Mouse (Mus musculus): Measurements from ENCODE around the gene Ddx54. TPM values are rescaled to one million over a fixed set of nuclear protein-coding genes. Genes with fewer than 3 reads are reported as not detected.

The Ddx54 gene
- polyA plus RNA-seq, 1 experiment: 14.9 TPM

DNA sequence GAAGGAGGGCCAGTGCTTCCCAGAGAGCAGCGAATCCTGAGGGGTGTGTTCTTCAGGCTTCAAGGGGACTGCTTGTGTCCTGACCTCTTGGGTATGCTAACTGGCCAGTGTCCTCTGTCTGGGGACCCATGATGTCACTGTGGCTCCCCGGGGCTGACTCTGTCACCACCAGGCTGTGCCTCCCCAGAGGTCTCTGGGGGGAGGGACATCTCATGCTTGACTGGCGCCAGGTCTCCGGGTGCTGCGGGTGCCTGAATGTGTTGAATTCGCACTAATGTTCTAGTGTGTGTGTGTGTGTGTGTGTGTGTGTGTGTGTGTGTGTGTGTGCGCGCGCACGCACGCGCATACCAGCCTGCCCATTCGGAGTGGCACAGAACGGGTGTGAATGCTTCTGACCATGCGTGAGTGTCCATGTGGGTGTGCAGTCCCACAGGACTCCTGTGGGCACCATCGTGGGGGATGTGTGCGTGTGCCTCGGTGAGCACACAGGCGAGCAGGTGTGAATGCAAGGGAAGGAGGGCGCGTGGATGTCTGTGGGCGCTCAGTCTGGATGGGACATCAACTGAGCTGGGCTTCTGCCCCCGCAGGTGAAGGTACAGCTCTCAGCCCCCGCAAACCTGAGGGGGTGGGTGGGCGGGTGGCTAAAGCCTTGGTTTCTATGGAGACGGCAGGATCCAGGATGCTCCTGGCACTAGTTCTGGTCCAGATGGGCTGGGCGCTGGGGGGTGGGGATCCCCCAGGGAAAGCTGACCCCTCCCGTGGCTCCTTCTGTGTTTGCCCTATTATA, 40.6 kb downstream of the Ddx54 start:
- Histone ChIP-seq H3K27ac (ENCODE audit: control insufficient read depth, insufficient read depth, low read depth, low read length) (no peak overlapping the region), H3K4me1 (ENCODE audit: control insufficient read depth, insufficient read depth, low read length) (peaks cover 4% of the 10 kb centered on the region), H3K27me3 (ENCODE audit: control insufficient read depth, insufficient read depth, low read length) (no peaks in the 10 kb centered on the region), H3K4me3 (ENCODE audit: control insufficient read depth, low read depth, low read length) (no peak overlapping the region), H3K36me3 (ENCODE audit: control insufficient read depth, insufficient read depth, low read length) (no peaks in the 10 kb centered on the region)
- TF ChIP-seq CTCF (IDR thresholded peaks at IDR 0.05; ENCODE audit: control insufficient read depth, insufficient read depth, insufficient replicate concordance, low read depth, low read length) (no peak), POLR2A (IDR thresholded peaks at IDR 0.05; ENCODE audit: control insufficient read depth, low read depth, low read length) (no peak)

DNA sequence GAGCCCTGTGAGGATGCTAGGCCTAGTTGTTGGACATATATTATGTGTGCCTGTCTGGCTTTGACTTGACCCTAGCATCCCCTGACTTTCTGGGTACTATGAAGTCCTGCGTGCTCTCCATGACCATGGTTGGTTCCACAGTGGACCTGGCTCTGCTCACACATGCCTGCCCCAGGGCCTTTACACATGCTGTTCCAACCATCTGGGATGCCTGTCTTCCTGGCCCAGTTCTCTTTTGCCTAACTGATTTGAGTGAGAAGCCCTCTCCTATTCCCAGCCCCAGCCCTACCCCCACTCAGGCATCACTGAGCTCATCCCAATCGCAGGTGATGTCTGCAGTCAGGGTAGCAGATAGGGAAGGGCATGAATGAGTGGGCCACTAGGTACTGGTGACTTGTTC, 41.3 kb downstream of the Ddx54 start:
- H3K36me3 ChIP-seq (ENCODE audit: control insufficient read depth, insufficient read depth, low read length): no peaks in the 10 kb centered on the region
- H3K27ac ChIP-seq (ENCODE audit: control insufficient read depth, insufficient read depth, low read depth, low read length): no peak overlapping the region
- H3K4me3 ChIP-seq (ENCODE audit: control insufficient read depth, low read depth, low read length): no peak overlapping the region
- TF ChIP-seq CTCF (IDR thresholded peaks at IDR 0.05; ENCODE audit: control insufficient read depth, insufficient read depth, insufficient replicate concordance, low read depth, low read length) (no peak), POLR2A (IDR thresholded peaks at IDR 0.05; ENCODE audit: control insufficient read depth, low read depth, low read length) (no peak)
- peaks cover 4% of the 10 kb centered on the region for H3K4me1 ChIP-seq (ENCODE audit: control insufficient read depth, insufficient read depth, low read length)
- no peaks in the 10 kb centered on the region for H3K27me3 ChIP-seq (ENCODE audit: control insufficient read depth, insufficient read depth, low read length)

DNA sequence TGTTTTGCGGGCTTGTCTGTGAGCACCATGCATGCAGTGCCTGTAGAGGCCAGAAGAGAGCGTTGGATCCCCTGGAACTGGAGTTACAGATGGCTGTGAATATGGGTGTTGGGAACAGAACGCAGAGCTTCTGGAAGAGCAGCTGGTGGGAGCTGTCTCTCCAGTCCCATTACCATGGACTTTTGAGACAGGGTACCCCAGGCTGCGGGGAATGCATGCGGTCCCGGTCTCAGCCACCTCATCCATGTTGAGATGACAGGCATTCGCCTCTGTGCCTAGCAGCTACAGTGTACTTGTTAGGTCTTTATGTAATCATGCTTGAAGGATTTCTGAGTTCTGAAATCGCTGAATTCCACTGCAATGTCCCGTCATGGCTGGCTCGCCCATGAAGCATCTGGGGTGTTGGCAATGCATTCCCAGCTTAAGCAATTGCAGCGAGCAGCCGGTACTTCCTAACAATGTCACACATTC, 43.8 kb downstream of the Ddx54 start:
- no peak for TF ChIP-seq POLR2A (IDR thresholded peaks at IDR 0.05; ENCODE audit: control insufficient read depth, low read depth, low read length)
- no peak for TF ChIP-seq CTCF (IDR thresholded peaks at IDR 0.05; ENCODE audit: control insufficient read depth, insufficient read depth, insufficient replicate concordance, low read depth, low read length)
- H3K36me3 ChIP-seq (ENCODE audit: control insufficient read depth, insufficient read depth, low read length): no peaks in the 10 kb centered on the region
- no peak overlapping the region for H3K4me3 ChIP-seq (ENCODE audit: control insufficient read depth, low read depth, low read length)
- no peak overlapping the region for H3K27ac ChIP-seq (ENCODE audit: control insufficient read depth, insufficient read depth, low read depth, low read length)
- H3K27me3 ChIP-seq (ENCODE audit: control insufficient read depth, insufficient read depth, low read length): no peaks in the 10 kb centered on the region
- no peaks in the 10 kb centered on the region for H3K4me1 ChIP-seq (ENCODE audit: control insufficient read depth, insufficient read depth, low read length)

DNA sequence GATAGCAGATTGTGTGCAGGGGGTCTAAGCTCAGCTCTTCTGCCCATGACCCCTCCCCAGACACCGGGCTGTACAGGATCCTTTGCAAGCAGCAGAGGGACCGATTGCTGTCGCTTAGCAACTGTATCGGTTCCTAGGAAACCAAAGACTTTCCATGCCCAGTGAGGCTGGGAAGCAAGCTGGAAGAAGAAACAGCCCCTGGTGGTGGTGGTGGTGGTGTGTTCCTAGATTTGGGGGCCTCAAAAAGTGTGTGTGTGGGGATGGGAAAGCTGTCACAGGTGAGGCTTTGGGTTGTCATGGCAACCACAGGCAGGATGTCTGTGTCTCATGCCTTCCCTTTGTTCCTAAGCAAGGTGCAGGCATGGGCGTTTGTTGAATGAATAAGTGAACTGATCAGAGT, 48.3 kb downstream of the Ddx54 start:
- no peak for TF ChIP-seq CTCF (IDR thresholded peaks at IDR 0.05; ENCODE audit: control insufficient read depth, insufficient read depth, insufficient replicate concordance, low read depth, low read length)
- TF ChIP-seq POLR2A (IDR thresholded peaks at IDR 0.05; ENCODE audit: control insufficient read depth, low read depth, low read length): no peak
- Histone ChIP-seq H3K27ac (ENCODE audit: control insufficient read depth, insufficient read depth, low read depth, low read length) (no peak overlapping the region), H3K36me3 (ENCODE audit: control insufficient read depth, insufficient read depth, low read length) (no peaks in the 10 kb centered on the region), H3K4me3 (ENCODE audit: control insufficient read depth, low read depth, low read length) (no peak overlapping the region), H3K4me1 (ENCODE audit: control insufficient read depth, insufficient read depth, low read length) (peaks cover 3% of the 10 kb centered on the region), H3K27me3 (ENCODE audit: control insufficient read depth, insufficient read depth, low read length) (no peaks in the 10 kb centered on the region)

DNA sequence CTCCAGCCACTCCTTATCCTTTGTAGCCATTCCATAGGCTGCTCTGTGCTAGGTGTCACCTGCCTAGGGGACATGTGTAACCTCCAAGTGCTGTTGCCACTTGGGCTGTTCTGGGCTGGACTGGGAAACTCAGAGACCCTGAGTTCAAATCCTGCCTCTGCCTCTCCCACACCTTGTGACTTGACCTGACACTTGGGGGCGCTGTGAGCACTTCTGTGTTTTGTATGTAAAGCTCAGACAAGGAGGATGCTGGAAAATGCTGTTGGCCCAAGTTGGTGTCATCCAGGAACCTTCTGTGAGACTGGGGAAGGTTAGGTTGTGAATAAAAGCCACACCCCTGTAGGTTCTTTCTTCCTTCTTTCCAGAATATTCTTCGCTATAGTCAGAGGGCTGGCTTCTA, 52.3 kb downstream of the Ddx54 start:
- TF ChIP-seq CTCF (IDR thresholded peaks at IDR 0.05; ENCODE audit: control insufficient read depth, insufficient read depth, insufficient replicate concordance, low read depth, low read length): no peak
- no peak for TF ChIP-seq POLR2A (IDR thresholded peaks at IDR 0.05; ENCODE audit: control insufficient read depth, low read depth, low read length)
- H3K4me3 ChIP-seq (ENCODE audit: control insufficient read depth, low read depth, low read length): no peak overlapping the region
- H3K27me3 ChIP-seq (ENCODE audit: control insufficient read depth, insufficient read depth, low read length): no peaks in the 10 kb centered on the region
- no peaks in the 10 kb centered on the region for H3K36me3 ChIP-seq (ENCODE audit: control insufficient read depth, insufficient read depth, low read length)
- no peak overlapping the region for H3K27ac ChIP-seq (ENCODE audit: control insufficient read depth, insufficient read depth, low read depth, low read length)
- H3K4me1 ChIP-seq (ENCODE audit: control insufficient read depth, insufficient read depth, low read length): peaks cover 6% of the 10 kb centered on the region

DNA sequence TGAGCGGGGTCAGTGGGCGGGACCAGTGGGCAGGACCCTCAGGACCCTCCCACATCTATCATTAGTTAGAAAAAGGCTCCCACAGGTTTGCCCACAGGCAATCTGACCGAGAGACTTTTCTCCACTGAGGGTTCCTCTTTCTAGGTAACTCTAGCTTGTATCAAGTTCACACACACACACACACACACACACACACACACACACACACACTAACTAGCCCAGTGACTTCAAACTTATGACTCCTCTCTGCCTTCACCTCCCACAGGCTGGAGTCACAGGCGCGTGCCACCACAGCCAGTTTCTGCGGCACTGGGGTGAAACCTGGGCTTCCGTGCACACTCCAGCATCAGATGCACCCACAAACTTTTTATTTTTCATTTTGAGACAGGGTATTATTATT, 56.2 kb downstream of the Ddx54 start:
- Histone ChIP-seq H3K27me3 (ENCODE audit: control insufficient read depth, insufficient read depth, low read length) (no peaks in the 10 kb centered on the region), H3K27ac (ENCODE audit: control insufficient read depth, insufficient read depth, low read depth, low read length) (no peak overlapping the region), H3K36me3 (ENCODE audit: control insufficient read depth, insufficient read depth, low read length) (no peaks in the 10 kb centered on the region), H3K4me1 (ENCODE audit: control insufficient read depth, insufficient read depth, low read length) (peaks cover 2% of the 10 kb centered on the region), H3K4me3 (ENCODE audit: control insufficient read depth, low read depth, low read length) (no peak overlapping the region)
- TF ChIP-seq CTCF (IDR thresholded peaks at IDR 0.05; ENCODE audit: control insufficient read depth, insufficient read depth, insufficient replicate concordance, low read depth, low read length) (no peak), POLR2A (IDR thresholded peaks at IDR 0.05; ENCODE audit: control insufficient read depth, low read depth, low read length) (no peak)

DNA sequence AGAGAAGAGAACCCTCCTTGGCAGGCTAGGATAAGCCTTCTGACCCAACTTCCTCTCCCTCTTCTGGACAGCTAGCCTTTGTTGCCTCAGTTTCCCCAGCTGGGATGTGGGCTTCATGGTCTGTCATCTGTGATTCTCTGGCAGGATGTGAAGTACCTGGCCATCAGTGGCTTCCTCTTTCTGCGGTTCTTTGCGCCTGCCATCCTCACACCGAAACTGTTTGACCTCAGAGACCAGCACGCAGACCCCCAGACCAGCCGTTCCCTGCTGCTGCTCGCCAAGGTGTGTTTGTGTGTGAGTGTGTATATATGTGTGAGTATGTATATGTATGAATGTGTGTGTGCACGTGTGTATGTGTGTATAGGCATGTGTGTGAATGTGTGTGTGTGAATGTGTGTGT, 57.6 kb downstream of the Ddx54 start:
- Histone ChIP-seq H3K27me3 (ENCODE audit: control insufficient read depth, insufficient read depth, low read length) (no peaks in the 10 kb centered on the region), H3K4me1 (ENCODE audit: control insufficient read depth, insufficient read depth, low read length) (peaks cover 7% of the 10 kb centered on the region), H3K36me3 (ENCODE audit: control insufficient read depth, insufficient read depth, low read length) (no peaks in the 10 kb centered on the region), H3K27ac (ENCODE audit: control insufficient read depth, insufficient read depth, low read depth, low read length) (no peak overlapping the region), H3K4me3 (ENCODE audit: control insufficient read depth, low read depth, low read length) (no peak overlapping the region)
- no peak for TF ChIP-seq CTCF (IDR thresholded peaks at IDR 0.05; ENCODE audit: control insufficient read depth, insufficient read depth, insufficient replicate concordance, low read depth, low read length)
- TF ChIP-seq POLR2A (IDR thresholded peaks at IDR 0.05; ENCODE audit: control insufficient read depth, low read depth, low read length): no peak

Measured in testis, adult 2 months (tissue).